Mouse (Mus musculus) adrenal gland, postnatal 10 days (tissue): ENCODE measurements at regions not wholly inside any gene's neighbourhood (a gene's known extent, or its start where the extent isn't known, plus 50 kb on each side); places are given as distances from the start of the nearest gene placed in this dataset.

Source experiments
- DNase-seq: peaks from one replicate; pipeline ENCODE4 v3.0.0; 2021; ENCODE audit warnings: mixed read lengths

DNA sequence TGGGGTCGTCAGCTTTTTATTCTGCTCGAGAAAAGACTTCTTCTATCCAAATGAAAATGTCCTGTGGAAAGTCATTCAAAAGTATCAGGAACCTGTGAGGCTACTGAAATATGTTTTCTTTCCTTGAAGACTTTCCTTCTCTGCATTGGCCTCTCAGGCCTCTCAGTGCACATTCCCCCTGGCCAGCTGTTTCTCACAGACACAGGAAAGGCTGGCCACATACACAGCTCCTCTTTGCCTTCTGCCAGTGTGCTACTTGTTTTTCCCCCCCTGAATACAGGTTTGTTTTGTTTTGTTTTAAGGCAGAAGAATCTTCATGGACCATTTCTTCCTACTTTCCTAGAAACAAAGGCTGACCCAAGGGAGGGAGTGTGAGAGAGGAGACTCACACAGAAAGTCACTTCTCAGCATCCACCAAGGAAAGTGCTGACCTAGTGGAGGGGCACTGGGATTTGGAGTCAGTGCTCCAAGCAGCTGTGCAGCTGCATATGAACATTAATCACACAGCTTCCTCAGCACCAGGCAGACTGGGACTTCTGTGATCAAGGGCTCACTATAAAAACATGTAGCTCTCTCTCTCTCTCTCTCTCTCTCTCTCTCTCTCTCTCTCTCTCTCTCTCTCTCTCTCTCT is 324.0 kb downstream of the Etaa1 start:
- DNase-seq = no peak

DNA sequence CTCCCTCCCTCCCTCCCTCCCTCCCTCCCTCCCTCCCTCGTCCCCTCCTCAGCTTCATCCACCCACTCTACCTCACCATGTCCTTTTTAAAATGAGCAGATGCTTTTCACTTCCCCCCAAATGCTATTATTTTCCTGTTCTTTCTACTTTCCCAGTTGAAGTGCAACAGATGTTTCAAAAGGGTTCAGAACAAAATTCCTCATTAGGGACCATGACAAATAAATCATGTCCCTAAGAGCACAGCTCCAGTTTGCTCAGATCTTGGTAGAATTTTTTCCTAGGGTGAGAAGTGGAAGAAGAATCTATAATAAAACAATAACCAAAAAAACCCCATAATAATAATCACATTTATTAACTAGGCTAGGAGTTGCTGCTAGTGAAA is 323.5 kb downstream of the Etaa1 start:
- no peak for DNase-seq

DNA sequence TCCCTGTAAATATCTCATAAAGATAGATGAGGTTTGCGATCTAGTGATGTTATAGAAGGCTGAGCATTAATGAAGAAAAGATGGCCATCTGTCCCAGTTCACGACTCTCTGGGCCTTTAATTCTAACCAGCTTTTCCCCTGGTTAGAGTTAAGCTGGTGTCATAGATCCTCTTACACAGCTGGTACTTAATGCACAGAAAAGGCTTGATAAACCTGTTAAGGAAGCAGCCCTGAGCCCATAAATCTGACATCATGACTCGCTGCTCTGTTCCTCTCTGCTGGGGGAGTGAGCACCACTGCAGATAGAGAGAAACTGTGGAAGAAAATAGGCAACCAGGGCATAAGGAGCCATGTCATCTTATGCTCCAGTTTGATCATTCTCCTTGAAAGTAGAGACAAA is 316.5 kb downstream of the Etaa1 start:
- no peak for DNase-seq

DNA sequence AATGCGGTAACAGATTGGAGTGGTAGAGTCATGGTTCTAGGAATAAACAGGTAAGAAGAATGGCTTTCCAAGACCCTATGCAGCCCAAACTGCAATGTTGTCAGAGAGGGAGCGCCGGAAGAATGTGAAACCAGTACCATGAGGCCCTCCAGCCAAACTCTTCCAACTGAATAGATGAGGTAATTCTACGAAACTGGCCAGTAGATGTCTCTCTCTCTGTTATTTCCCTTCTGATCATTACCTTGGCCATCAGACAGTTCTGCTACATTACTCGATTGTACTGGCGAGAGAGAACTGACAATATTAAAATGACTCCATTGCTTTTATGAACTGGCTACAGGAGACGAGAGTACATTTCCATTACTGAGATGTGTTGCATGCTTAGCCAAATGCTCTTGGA is 313.8 kb downstream of the Etaa1 start:
- DNase-seq = no peak

DNA sequence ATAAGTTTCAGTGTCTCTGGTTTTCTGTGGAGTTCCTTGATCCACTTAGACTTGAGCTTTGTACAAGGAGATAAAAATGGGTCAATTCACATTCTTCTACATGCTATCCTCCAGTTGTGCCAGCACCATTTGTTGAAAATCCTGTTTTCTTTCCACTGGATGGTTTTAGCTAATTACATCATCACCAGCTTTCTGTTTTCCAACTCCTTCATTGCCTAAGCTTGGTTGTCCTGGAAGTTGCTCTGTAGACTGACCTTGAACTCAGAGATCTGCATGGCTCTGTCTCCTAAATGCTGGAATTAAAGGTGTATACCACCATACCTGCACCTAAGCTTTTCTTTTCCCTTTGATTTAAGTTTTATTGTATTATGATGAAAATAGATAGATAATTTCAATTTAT is 306.2 kb downstream of the Etaa1 start:
- DNase-seq = no peak

DNA sequence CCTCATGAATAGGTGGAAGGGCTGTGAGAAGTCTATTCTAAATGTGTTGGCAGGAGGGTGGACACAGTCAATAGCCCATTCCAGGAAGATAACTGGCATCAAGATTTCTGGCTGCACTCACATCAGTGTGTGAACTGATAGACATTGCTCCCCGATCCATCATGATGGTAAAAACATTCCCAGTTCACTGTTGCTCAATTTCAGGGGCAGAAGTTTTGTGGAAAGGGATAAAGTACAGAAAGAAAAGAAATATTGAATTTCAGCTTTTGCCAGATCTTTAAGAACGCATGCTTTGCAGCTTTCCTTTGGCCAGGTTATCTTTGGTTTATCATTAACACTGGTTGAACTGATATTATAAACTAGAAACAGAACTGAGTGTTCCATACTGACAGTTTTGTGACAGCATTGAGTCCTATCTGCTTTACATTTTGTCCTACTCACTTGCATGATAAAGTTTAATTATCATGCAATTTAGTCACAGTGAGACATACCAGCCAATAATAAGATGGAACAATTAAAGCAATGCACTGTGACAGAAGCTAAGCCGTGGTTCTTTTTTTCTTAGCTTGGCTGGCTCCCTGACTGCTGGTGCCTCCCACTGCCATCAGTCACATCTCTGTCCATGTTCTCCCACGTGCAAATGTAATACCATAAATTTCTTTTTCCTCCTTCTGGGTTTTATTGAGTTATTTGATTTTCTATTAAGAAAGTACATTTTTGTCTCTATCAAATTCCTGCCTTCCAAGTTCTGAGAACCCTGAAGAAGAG is 302.1 kb downstream of the Etaa1 start:
- DNase-seq = no peak

DNA sequence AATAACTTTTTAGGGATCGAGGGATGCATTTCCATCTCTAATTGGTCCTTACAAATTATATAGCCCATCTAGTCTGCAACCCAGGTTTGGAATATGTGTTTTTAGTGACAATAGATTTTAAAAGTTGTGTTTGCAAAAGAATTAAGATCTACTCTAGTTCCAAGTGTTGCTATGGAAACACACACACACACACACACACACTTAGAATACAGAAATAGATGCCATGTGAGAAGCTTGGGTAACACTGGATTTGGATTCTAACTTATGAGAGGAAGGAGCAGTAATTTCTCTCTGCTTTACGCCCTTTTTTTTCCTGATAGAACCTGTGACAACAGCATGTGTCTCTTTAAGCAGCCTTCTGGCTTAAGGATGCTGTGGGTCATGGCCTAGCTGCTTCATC is 297.8 kb downstream of the Etaa1 start:
- DNase-seq = no peak

DNA sequence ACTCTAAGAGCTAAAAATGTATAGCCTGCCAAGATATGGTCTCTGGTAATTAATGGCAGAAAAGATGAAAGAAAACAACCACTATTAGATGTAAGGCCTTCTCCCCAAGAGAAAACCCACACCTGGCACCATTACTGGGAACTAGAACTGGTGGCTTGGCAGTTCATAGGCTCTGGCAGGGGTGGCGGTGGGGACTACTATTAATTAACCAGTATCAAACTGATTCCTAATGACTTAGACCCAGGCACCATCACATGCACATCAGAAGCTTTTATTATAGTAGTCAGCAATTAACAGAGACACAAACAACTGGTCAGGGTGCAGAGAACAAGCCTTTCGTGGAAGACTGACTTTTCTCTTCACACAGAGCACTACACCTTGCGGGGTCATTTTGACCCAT is 296.0 kb downstream of the Etaa1 start:
- no peak for DNase-seq

DNA sequence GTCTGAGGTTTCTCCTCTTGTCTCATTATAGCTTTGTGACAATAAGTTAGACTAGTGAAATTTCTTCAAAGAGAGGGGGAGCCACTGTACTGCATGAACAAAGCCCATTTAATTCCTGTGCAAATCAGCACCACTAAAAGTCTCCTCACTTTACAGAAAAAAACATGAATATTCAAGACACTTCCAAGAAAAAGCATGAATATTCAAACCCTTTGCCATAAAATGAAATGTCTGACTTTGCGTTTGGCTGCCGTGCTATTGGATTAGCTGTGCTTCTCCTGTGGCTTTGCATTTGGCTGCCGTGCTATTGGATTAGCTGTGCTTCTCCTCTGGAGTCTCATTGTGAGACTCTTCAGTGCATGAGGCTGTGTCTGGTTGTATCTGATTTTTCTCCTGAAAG is 295.4 kb downstream of the Etaa1 start:
- no peak for DNase-seq

DNA sequence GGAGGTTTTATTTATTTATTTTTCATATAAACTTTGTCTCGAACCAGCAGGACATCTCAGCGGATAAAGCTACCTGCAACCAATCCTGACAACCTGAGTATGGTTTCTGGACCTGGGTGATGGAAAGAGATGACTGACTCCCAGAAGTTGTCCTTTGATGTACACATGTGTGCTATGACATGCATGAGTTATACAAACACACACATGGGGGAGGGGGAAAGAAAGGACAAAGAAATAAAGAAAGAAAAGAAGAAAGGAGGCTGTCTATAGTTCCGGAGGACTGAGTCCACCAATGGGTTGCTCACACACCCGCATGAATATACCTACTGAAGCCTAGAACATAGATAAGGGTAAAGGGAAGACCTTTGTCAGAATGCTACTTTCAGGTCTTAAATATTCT is 295.0 kb downstream of the Etaa1 start:
- no peak for DNase-seq

DNA sequence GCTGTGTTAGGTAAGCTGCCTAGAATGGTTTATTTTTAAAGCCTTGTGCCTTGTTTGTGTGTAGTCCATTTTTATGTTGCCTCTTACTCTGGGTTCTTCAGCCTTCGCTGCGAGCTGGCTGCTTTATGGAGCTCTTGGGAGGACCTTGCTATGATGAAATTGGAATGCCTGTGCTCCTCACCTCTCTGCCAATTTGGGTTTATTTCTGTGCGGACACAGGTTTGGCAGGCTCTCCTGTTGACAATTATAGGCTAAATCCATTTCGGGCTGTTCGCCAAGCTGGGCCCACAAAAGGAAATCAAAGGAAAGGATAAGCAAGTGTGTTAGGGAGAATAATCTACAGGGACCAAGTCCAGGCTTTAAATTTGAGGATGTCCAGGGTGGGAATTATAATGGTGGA is 289.8 kb downstream of the Etaa1 start:
- DNase-seq = peak; percentile 63

DNA sequence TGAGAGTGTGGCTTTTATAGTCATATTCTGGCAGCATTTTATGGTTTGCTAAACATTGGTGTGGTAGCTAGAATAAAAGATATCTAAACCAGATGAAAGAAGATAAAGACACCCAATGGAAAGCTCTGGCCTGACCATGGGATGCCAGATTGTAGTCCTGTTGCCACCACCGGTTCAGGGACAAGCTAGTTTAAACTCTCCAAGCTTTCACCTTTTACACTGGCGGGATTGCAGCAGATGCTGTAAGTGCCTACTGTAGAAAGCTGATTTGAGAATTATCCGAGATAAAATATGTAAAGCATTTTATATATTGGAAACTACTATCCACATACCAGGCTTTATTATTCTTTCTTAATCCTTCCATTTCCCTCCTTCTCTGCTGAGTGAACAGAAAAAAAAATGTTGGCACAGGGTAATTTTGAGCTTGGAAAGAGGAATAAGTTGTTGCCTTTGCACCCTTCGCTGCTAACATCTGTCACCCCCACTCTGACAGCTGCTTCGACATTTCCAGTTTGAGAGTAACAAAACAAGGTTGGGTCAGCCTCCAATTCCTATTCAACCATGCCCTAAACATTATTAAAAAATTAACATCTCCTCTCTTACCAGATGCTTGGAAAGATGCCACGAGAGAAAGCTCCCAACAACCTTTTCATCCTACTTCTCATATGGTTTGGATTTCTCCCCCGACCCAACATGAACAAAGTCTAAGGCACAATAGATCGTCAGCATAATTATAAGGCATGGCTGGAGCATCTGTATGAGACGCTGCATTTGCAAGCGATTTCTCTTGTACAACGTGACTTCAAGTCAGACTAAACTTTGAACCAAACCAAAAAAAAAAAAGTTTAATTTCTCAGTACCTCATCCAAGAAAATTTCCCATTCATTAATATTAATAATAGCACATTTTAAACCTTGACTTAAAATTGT is 287.8 kb downstream of the Etaa1 start:
- no peak for DNase-seq

DNA sequence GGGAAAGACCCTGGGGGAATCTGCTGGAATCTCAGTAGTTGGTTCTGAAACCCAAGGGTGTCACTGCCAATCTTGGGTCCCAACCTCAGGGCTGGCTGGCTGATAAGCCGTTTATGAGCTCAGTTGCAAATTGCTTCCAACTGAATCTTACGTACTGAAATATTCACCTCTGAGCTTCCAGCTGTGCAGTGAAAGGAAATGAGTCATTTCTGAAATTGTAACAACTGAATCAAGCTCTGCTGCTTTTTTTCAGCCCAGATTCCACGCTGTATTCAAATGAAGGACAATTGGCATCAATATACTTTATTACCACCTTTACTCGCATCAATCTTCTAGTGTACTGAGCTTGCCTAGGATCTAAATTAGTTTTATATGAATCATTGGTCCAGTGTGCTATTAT is 272.7 kb downstream of the Etaa1 start:
- DNase-seq = no peak

DNA sequence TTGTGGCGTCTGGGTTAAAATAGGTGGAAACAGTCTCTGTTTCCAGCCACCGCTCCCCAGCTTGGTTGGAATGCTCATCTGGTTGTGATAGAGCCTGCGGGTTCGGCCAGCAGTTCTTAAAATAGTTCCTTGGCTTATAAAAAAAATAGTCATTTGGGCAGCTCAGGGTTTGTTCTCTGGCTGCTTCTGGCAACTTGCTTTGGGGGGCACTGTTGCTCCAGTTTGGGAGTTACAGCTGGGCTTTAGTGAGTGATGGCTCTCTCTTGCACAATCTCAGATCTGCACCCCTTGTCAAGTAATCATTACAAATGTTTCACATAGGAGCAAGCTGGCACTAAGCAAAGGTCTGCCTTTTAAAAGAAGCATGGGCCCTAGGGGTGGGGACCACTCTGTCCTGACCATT is 268.0 kb downstream of the Etaa1 start:
- DNase-seq = peak; percentile 69

DNA sequence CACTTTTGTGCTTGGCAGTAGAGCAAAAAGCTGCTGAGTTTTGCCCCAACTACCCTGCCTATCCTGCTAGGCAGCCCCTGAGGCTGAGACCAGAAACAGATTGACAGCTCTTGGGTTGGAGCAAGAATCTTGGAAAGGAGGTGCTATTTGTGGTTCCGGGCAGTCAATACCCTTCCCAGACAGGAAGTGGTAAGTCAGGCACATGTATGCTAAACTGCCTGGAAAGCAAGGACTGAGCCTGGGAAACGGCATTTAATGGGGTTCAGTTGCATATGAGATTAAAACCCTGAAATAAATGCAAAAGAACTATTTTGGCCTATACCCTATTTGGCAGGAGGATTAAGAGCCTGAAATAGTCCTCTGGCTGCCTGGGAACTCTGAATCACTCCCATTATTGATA is 266.9 kb downstream of the Etaa1 start:
- no peak for DNase-seq

DNA sequence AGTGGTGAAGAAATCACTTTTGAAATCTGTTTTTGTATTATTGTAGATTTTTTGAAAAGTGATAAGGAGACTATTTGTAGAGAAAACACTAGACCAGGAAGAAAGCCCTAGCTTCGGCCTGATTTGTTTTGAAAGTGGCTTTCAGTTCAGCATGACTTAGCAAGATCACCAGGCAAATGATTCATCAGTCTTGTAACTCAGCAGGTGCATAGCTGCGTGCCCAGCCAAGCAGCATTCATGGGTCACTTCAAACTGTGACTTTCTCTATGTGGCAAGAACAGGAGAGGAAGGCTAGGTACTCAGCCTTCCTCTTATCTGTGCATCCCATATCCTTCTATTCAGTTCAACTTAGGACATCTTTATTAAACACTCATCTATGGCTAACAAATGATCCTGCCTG is 259.5 kb downstream of the Etaa1 start:
- DNase-seq = no peak

DNA sequence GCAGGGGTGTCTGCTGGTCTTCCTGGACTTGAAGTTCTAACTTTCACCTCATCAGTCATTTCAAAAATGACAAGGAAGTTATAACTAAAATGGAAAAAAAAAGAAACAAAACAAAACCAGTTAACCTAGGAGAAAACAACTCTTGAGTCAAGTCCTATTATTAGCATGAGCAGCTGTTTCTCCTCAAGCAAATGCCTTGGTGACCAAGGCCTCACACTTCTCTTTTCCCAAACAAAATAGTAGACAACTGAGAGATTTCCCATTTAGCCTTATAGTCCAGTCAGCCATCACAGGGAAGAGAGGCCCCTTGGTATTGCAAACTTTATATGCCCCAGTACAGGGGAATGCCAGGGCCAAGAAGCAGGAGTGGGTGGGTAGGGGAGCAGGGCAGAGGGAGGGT is 244.9 kb downstream of the Etaa1 start:
- DNase-seq = no peak

DNA sequence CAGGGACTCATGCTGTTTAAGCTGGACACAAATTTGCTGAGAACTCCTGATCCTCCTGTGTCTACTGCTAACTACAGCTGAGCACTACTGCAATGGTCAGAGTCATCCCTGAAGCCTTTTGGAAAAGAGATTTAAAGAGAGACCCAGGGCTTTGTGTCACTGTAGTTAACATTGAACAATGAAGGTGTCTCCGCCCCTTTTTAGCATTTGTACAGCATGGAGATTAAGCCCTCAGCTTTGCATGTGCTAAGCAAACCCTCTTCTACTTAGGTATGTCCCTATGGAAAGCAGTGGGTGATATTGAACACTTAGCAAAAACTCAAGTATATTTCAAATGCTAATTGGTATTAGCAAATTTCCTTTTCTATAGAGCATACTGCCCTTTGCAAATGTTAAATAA is 231.6 kb downstream of the Etaa1 start:
- no peak for DNase-seq

DNA sequence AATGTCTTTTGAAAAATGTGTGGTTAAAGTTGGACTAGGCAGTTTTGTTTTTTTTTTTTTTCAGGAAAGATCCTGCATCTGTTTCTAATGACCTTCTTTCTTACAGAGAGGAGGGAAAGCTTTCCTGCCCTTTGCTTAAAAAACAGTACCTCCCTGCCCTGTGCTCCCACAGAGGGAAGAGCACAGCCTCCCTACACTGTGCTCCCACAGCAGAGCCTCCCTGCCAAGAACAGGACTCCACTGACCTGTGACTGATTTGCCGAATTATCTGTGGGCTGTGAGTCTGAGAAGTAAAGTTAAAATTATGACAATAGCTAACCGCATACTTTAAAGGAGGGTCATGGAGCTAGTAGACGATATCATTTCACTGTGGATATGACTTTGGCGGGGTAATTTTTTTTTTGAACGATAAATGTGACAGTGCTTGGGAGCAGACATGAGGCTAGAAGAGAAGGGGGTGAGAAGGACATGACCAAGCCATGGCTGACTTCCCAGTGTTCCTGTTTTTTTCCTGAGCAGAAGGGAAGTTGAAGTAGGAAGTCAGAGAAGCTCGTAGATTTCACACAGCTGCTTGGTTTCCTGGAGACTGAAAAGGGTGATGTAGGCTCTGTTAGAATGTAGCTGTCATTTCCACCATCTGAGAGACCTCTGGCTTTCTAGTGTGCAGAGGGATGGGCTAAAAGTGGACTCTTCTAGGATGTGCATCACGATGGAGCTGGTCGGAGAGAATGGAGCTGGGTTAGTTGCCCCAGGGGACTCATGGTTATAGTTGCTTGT is 226.2 kb downstream of the Etaa1 start:
- DNase-seq = no peak

DNA sequence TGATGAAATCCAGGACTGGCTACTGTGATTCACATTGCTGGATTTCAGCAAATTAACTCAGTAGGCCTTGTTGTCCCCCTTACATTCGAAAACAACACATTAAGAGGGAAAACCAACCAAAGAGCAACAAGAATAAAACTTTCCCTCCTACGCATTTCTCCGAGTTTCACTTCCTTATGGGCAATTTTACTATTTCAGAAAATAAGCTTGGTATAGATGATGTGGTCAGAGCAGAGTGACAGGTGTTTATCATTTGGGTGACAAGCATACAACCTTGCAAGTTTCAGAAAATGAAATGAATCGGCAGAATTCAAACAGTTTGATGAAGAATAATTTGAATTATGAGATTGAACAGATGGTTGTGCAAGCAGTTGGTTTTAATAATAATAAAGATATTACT is 220.6 kb downstream of the Etaa1 start:
- DNase-seq = no peak

DNA sequence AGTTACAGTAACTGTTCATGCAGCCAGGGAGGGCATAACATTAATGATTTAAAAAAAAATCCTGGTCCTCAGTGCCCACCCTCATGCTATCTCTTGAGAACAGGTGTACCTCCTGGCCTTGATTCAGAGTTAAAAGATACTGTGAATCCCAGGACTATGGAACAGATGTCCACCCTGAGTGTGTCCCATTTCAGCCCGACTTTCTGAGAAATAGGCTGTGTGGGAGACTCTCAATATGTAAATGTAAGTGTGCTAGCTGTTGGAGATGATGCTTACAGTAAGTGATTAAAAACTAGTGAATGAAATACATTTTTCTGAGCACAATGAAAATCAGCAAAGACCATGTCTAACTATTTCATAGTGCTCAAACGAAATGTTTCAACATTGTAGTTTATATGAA is 219.2 kb downstream of the Etaa1 start:
- no peak for DNase-seq

DNA sequence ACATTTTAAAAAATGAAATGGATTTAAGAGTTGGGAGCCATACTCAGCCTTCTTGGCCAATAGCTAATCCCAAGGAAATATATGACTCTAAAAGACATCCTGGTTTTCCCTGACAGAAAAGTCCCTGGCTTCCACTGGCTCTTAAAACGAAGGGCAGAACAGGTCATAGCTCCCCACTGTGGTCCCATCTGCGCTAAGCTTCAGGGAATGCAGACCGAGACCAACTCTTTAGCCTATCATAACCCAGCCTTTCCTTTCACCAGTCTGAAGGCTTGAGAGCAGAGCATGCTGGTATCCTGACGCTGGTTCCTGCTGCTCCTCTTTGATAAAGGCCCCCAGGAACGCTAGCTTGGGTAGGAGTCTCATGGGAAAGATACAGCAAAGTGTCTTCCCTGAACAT is 214.8 kb downstream of the Etaa1 start:
- no peak for DNase-seq

DNA sequence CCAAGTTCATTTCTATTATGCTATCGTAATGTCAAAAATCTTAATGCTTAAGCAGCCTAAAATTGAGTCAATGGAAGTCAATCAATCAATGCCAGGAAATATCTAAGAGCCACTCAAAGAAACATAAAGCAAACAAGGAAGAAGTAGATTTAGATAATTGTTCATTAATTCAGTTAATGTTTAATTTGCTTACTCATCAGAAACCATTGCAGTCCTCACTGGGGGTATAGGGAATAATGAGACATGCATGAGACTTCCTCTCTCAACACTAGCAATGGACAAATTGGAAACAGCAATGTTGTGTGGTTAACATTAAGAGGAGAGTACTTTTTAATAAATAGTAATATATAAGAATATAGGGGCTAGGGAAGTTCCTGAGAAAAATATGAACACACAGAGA is 209.9 kb downstream of the Etaa1 start:
- no peak for DNase-seq
